Mouse (Mus musculus): ENCODE results near the gene Npff.

Gene Npff

GRCm38 (mm10) chr15:102524892-102525485 is at the start of gene Npff:
TSS of gene Npff (minus strand) at chr15:102524942.
- peak; percentile 69 to 81 for DNase-seq (ENCODE audit: low spot score in 2 of 2)

GRCm38 (mm10) chr15:102572081-102572480 is 47.3 kb upstream of the Npff start:
- no peak for DNase-seq (ENCODE audit: low spot score in 2 of 2)

- no peak for DNase-seq (ENCODE audit: low spot score in 2 of 2)
Observed at GRCm38 (mm10) chr15:102567849-102568248, 43.1 kb upstream of the Npff start.

- no peak for DNase-seq (ENCODE audit: low spot score in 2 of 2)
Observed at GRCm38 (mm10) chr15:102563681-102564080, 38.9 kb upstream of the Npff start.

- DNase-seq (ENCODE audit: low spot score in 2 of 2): no peak
Observed at GRCm38 (mm10) chr15:102563061-102563460, 38.3 kb upstream of the Npff start.

DNA sequence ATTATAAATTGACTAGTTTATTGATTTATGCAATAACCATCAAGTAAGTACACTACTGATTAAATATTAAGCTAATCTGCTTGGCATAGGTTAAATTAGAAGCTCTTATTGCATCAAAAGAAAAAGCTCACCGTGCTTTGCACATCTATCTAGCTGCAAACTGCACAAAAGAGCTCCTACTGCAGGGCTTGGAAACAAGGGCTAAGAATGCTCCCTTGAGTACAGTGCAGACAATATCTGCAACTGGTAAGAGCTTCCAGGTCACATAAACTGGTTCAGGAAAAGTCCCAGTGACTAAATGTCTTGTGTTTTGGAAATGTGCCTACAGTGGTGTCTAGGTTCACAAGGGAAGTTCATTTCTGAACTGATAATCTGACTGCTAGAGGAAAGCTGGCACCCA is 37.7 kb upstream of the Npff start:
- DNase-seq (ENCODE audit: low spot score in 2 of 2): no peak

- no peak for DNase-seq (ENCODE audit: low spot score in 2 of 2)
Observed at GRCm38 (mm10) chr15:102557580-102557979, 32.8 kb upstream of the Npff start.

DNA sequence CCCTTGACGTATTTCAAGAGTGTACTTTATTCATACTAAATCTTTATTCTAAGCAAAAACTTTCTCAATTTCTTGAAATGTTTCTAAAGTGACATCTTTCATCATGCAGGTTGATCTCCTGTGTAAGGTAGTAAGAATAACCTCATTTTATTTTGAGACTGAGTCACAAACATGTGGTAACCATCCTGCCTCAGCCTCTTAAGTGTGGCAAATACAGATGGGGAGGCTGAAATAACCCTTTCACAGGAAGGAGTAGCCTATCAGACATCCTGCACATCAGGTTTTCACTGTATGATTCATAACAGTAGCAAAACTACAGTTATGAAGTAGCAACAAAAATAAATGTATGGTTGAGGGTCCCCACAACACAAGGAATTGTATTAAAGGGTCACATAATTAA is 30.8 kb upstream of the Npff start:
- DNase-seq (ENCODE audit: low spot score in 2 of 2): no peak

GRCm38 (mm10) chr15:102552599-102552998 is 27.9 kb upstream of the Npff start:
- DNase-seq (ENCODE audit: low spot score in 2 of 2): no peak

DNA sequence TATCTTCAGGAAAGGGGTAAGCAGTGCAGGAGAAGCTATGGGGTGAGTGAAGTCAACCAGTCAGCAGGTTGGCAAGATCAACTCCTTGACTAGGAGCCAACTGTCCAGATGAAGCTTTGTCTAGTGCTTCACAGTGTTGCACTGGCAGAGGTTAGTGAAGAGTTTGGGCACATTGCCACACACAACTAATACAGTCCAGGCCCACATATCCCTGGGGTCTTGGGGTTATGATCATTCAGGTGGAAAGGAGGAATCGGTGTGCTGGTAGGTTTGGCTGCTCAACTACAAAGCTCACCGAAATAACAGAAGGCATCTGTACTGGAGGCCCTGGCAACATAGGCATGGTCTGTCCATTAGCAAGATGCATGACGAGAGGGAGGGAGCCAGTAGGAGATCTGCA is 22.7 kb upstream of the Npff start:
- DNase-seq (ENCODE audit: low spot score in 2 of 2): peak; percentile 25 to 86

DNA sequence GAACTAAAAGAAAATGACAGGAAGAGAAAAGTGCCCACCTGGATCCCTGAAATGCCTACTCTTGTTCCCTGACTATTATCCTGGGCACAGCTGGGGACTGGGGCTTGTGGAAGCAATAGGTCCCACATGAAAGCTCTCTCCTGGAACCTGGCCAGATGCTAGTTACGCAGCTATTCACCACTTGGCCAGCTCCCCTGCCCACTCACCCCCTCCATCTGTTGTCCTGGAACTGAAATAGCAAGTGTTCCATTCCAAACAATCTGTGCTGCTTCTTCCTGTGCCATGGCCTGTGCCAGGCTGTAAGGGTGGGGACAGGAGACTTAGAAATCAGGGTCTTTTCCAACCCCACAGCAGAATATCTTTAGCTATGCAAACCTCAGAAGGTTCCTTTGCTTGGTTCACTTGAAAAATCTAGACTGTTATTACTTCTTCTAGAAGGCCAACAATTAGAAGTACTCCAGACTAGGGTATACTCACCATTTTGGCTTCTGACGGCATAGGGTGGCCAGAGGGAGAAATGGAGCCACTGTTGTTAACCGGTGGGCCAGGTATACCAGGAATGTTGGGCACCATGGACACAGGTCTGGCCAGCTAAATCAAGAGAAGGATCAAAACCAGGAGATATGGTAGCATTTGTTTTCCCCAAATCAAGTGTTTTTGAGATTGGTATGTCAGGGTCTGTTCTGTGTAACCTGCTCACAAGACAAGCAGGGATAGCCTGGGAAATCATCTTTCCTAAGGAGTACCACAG is 22.1 kb upstream of the Npff start:
- peak; percentile 41 to 85 for DNase-seq (ENCODE audit: low spot score in 2 of 2)

DNA sequence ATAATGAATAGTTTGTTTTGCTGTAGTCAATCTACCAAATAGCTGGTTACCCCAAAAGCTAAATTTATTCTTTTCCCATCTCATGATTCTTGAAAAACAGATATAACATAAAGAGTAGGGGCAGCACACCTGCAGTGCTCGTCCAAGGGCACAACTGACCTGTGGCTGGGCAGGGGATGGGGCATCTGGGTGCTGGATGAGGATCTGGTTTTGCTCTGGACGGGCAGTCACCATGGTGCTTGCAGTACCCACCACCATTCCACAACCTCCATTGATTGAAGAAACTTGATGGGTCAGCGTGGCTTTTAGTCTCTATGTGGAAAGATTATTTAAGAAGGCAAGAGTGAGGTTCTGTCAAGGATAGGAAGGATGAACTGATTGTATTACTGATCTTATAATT is 21.5 kb upstream of the Npff start:
- DNase-seq (ENCODE audit: low spot score in 2 of 2): no peak

DNA sequence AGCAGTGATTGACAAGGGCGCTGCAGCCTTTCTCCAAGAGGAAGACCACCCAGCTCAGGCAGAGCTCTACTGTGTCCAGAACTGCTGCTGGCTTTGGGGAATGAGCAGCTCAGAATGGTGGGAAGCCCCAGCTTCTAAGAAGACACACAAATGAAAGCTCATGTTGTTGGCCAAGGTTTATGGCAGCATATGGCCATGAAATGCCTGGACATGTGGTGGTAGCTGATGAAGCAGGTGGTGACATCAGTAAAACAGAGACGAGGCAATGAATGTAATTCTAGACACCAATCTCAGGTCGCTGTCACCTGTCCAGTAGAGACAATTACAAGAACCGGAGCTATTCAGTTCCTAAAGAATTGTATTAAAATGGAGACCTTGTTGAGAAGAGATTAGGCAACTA is 20.1 kb upstream of the Npff start:
- DNase-seq (ENCODE audit: low spot score in 2 of 2): no peak

DNA sequence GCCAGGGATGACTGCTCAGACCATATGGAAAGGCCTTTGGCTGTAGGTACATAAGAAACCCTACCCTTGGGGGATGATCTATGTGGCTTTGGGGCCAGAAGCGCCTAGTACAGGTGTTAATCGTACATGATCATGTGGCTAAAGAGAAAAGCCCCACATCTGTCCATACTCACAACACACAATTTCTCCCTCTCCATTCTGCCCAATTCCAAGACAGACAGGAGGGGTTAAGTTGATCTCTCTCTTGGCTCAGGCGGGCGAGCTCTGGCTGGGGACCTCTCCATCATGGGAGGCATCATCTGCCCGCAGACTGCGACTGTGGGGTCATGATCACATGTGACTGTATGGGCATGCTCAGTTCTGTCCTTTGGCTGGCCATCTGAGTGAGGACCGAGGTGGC is 9.2 kb upstream of the Npff start:
- DNase-seq (ENCODE audit: low spot score in 2 of 2): no peak

DNA sequence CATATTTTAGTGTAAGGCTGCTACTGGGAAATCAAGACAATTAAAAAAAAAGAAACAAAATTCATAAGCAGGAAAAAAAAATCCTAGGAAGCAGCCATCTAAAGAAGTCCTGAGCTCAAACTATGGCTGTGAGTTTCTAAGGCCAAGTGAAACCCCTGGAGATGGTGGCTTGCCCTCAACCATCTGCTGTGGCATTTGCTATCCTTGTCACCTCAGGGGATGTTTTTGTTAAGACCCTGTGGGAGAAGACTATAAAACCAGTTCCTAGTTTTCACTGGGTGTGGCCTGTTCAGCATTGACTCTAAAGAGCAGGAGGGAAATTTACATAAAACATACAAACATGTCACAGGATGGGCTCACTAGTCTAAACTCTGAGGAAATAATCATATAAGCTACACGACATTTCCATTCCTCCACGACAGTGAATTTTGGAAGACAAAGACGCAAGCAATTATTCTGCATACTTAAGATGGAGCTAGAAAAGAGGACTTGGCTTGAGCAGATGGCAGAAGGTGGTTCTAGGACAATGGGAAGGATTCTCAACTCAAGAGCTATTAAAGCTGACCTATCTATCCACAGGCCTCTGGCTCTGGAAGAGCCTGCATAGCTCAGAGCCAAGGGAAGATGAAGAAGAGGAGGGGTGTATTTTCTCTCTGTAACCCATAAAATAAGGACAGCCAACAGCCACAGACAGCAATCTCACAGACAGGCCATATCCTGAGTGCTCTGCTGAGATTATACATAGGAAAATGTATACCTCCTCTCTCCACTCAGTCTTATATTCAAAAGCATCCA is 7.6 kb upstream of the Npff start:
- no peak for DNase-seq (ENCODE audit: low spot score in 2 of 2)

GRCm38 (mm10) chr15:102531586-102531985 is 6.8 kb upstream of the Npff start:
- DNase-seq (ENCODE audit: low spot score in 2 of 2): no peak

DNA sequence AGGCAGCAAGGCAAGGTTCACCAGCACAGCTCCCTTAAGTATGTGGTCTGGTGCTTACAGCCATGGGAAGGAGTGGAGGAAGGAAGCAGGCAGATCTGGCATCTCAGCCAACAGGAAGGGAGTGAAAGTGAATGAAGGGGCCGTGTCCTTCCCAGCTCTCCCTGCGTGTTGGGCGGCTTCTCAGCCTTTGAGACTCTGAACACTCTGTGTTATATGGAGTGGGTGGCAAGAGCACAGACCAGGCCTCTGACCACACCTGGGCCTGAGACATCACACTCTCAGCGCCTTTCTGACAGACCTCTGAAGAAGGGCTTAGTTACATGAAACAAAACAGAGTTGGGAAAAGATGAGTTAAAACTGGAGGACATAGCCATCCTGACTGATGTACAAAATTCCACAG is 5.8 kb upstream of the Npff start:
- DNase-seq (ENCODE audit: low spot score in 2 of 2): no peak

GRCm38 (mm10) chr15:102528396-102528795 is 3.7 kb upstream of the Npff start:
- DNase-seq (ENCODE audit: low spot score in 2 of 2): no peak

DNA sequence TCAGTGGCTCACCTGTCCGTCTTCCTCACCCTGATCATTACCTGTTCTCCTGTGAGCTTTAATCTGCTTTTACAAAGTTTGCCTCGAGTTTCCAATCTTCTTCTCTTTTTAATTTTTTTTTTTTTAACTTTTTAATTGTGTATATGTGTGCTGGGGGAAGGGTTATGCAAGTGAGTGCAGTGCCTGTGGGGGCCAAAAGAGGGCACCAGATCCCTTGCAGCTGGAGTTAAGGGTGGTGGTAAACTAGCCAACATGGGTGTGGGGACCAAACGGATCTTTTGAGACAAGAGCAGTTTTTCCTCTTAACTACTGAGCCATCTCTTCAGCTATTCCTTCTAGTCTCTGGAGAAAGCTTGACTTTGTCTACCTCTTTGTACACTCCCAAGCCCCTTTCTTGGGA is 3.2 kb upstream of the Npff start:
- no peak for DNase-seq (ENCODE audit: low spot score in 2 of 2)

GRCm38 (mm10) chr15:102526111-102527002 is 1.6 kb upstream of the Npff start:
- DNase-seq (ENCODE audit: low spot score in 2 of 2): no peak

DNA sequence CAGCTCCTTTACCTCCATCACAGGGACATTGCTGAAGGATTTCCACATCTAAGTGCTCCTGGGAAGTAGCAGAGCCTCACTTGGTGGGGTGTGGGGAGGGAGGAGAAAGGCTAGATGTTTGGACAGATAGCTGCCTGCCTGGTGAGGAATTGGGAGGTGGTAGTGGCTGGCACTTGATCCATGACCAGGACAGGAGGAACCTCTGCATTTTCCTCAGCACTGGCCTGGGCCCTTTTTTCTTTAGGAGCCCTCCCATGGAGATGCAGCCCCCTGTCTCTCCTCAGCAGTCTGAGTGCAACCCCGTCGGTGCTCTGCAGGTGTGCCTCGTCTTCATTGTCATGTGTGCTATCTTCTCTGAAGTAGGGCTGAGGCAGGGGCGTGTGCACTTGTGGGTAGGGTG is 3.3 kb downstream of the Npff start:
- no peak for DNase-seq (ENCODE audit: low spot score in 2 of 2)

DNA sequence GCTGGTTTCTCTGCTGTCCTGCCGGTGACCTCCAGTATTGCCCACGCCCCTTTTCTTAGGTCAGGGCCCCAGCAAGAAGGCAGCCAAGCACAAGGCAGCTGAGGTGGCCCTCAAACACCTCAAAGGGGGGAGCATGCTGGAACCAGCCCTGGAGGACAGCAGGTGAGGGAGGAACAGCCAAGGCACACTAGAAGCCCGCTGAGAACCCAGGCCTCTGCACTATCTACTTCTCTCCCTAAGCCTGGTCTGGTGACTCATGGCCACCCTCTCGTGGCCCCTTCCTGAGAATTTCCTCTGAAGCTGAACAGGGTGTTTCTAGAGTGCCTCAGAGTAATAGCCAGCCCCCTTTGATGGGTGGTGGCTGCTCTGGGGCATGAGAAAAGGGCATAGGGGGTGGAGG is 4.3 kb downstream of the Npff start:
- no peak for DNase-seq (ENCODE audit: low spot score in 2 of 2)

All from cerebellum, postnatal 4 days (tissue).